Mouse (Mus musculus) liver, embryonic 14.5 days (tissue): ENCODE data around the gene Ubr2. TPM values are rescaled to one million over a fixed set of nuclear protein-coding genes. Genes with fewer than 3 reads are reported as not detected.
A peak's percentile ranks its signal among the peaks of the same experiment; 100 is the strongest.

Experiments
- ATAC-seq: fragments of 200-750 bp; cut with Nextera tagmentation; 2 replicates; pipeline ENCODE4 v1.8.0; 2017; ENCODE audit warnings: moderate number of reproducible peaks, mild to moderate bottlenecking, moderate library complexity; ENCODE audit not compliant: insufficient read depth
- DNase-seq, 3 experiments: peaks; one replicate each; pipeline ENCODE4 v3.0.0-alpha.2; 2012 to 2013; ENCODE audit warnings: low read depth in 3 of 3, low spot score in 3 of 3
- H3K27ac ChIP-seq: fragments of 300-500 bp; sonication (generic); 2 replicates; pipeline ENCODE4 v1.5.1; 2014; ENCODE audit warnings: moderate library complexity, mild to moderate bottlenecking, control low read depth, inconsistent platforms
- H3K27me3 ChIP-seq: fragments of 300-500 bp; sonication (generic); 2 replicates; pipeline ENCODE4 v1.6.1; 2014; ENCODE audit warnings: mild to moderate bottlenecking, low read length, moderate library complexity; ENCODE audit not compliant: control insufficient read depth, insufficient read depth
- H3K36me3 ChIP-seq: fragments of 300-500 bp; sonication (generic); replicated peaks from 2 replicates; pipeline ENCODE4 v1.6.1; 2014; ENCODE audit warnings: low read depth; ENCODE audit not compliant: control insufficient read depth, insufficient read depth
- H3K4me1 ChIP-seq, 2 experiments: fragments of 200-500 bp in 1 of 2; fragments of 300-500 bp in 1 of 2; sonication (generic) in 1 of 2; replicated peaks; 2 replicates each; pipeline ENCODE4 v1.6.1; 2012 to 2014; ENCODE audit warnings: antibody characterized with exemption in 1 of 2, inconsistent platforms in 1 of 2, low read length in 1 of 2; ENCODE audit not compliant: control insufficient read depth in 2 of 2, insufficient read depth in 2 of 2
- H3K4me2 ChIP-seq: fragments of 300-500 bp; sonication (generic); 2 replicates; pipeline ENCODE4 v1.6.1; 2014; ENCODE audit warnings: low read depth, mild to moderate bottlenecking, control low read depth, moderate library complexity
- H3K4me3 ChIP-seq, 2 experiments: fragments of 200-500 bp in 1 of 2; fragments of 300-500 bp in 1 of 2; sonication (generic) in 1 of 2; 2 replicates each; pipeline ENCODE4 v1.5.1; 2012 to 2014; ENCODE audit warnings: low read depth in 2 of 2, low read length in 2 of 2, mild to moderate bottlenecking in 2 of 2, control low read depth in 1 of 2, inconsistent platforms in 1 of 2, moderate library complexity in 1 of 2; ENCODE audit not compliant: insufficient read depth in 1 of 2
- H3K9ac ChIP-seq: fragments of 300-500 bp; sonication (generic); replicated peaks from 2 replicates; pipeline ENCODE4 v1.6.1; 2014; ENCODE audit warnings: mild to moderate bottlenecking, control low read depth, moderate library complexity
- H3K9me3 ChIP-seq: fragments of 300-500 bp; sonication (generic); 2 replicates; pipeline ENCODE4 v1.6.1; 2016; ENCODE audit warnings: low read length, mixed read lengths; ENCODE audit not compliant: control insufficient read depth
- CTCF ChIP-seq: IDR thresholded peaks from 2 replicates; pipeline ENCODE4 v1.5.1; 2016; ENCODE audit warnings: antibody characterized with exemption, low read depth, control low read depth
- EP300 ChIP-seq: IDR thresholded peaks from 2 replicates; pipeline ENCODE4 v1.6.1; 2016; ENCODE audit warnings: antibody characterized with exemption, low read depth
- WGBS: fragments of 180-500 bp; shearing (Covaris S2); extraction: QIAGEN DNeasy Blood & Tissue Kit; methylation state at CpG from one replicate; pipeline ENCODE4 v1.1.7; 2014; ENCODE audit not compliant: insufficient replicate concordance; 5-methylcytosine and 5-hydroxymethylcytosine counted together
- polyA plus RNA-seq, 2 experiments: library from polyadenylated mRNA; depleted of rRNA in 1 of 2; stranded (reverse) in 1 of 2; unstranded in 1 of 2; fragments of >200 nt; fragmentation: Nextera tagmentation in 1 of 2; extraction: Ambion mirVana in 1 of 2; gene quantifications; 2 replicates each; pipeline versions ENCODE4 v1.2.1 to v1.2.3; 2012 to 2014

Ubr2 gene
- polyA plus RNA-seq, 2 experiments, result 7.3 to 9.7 TPM

- Histone ChIP-seq H3K27ac (peak overlapping the region; percentile 55), H3K9me3 (no peaks in the 10 kb centered on the region), H3K36me3 (no peaks in the 10 kb centered on the region), H3K4me3 (peak overlapping the region in 1 of 2 experiments; percentile 2; a peak in 2 of 4 replicates), H3K9ac (peak overlapping the region; percentile 49), H3K27me3 (no peaks in the 10 kb centered on the region), H3K4me1 (peaks cover 18 to 38% of the 10 kb centered on the region in 2 experiments), H3K4me2 (peak overlapping the region; percentile 68)
- ATAC-seq (peak; percentile 42), DNase-seq (peak in 1 of 3 experiments; percentile 38)
- WGBS, result 13% methylated on average over 17 of the region's 17 CpGs
- no peak for TF ChIP-seq CTCF
- TF ChIP-seq EP300, result peak; percentile 45; the same call in 1 of the 2 replicates
Measured at GRCm38 (mm10) chr17:46885910-46886643, 124.3 kb downstream of the Ubr2 start.

- Histone ChIP-seq H3K9ac (peak overlapping the region; percentile 49), H3K4me3 (no peak overlapping the region; a peak in 1 of 4 replicates), H3K27me3 (no peaks in the 10 kb centered on the region), H3K9me3 (no peaks in the 10 kb centered on the region), H3K4me2 (peak overlapping the region; percentile 68), H3K27ac (peak overlapping the region; percentile 30), H3K4me1 (peaks cover 18 to 38% of the 10 kb centered on the region in 2 experiments), H3K36me3 (no peaks in the 10 kb centered on the region)
- WGBS, result 36% methylated on average over 11 of the region's 11 CpGs
- TF ChIP-seq EP300, result no peak
- TF ChIP-seq CTCF, result no peak
- ATAC-seq, result no peak
- DNase-seq, result no peak
Measured at GRCm38 (mm10) chr17:46885218-46885909, 125.0 kb downstream of the Ubr2 start.

GRCm38 (mm10) chr17:46884766-46885165 lies 125.6 kb downstream of the Ubr2 start:
- no peak for ATAC-seq
- H3K36me3 ChIP-seq, result no peaks in the 10 kb centered on the region
- WGBS, result 68% methylated on average over 6 of the region's 6 CpGs
- no peak overlapping the region for H3K9ac ChIP-seq
- DNase-seq, result no peak
- no peaks in the 10 kb centered on the region for H3K9me3 ChIP-seq
- H3K27ac ChIP-seq, result no peak overlapping the region
- H3K4me2 ChIP-seq, result no peak overlapping the region
- no peak overlapping the region for H3K4me3 ChIP-seq
- H3K4me1 ChIP-seq, result peaks cover 22 to 42% of the 10 kb centered on the region in 2 experiments
- TF ChIP-seq EP300 (no peak), CTCF (no peak)
- no peaks in the 10 kb centered on the region for H3K27me3 ChIP-seq

- Histone ChIP-seq H3K27me3 (no peaks in the 10 kb centered on the region), H3K4me2 (no peak overlapping the region), H3K36me3 (no peaks in the 10 kb centered on the region), H3K27ac (no peak overlapping the region), H3K4me1 (peaks cover 18 to 38% of the 10 kb centered on the region in 2 experiments), H3K4me3 (no peak overlapping the region), H3K9ac (no peak overlapping the region), H3K9me3 (no peaks in the 10 kb centered on the region)
- no peak for ATAC-seq
- 80% methylated on average over 9 of the region's 9 CpGs for WGBS
- no peak for TF ChIP-seq CTCF
- no peak for TF ChIP-seq EP300
- DNase-seq, result no peak
Measured at GRCm38 (mm10) chr17:46883107-46883506, 127.2 kb downstream of the Ubr2 start.

- no peaks in the 10 kb centered on the region for H3K36me3 ChIP-seq
- H3K9ac ChIP-seq, result no peak overlapping the region
- 80% methylated on average over 6 of the region's 6 CpGs for WGBS
- H3K27ac ChIP-seq, result no peak overlapping the region
- DNase-seq (no peak), ATAC-seq (no peak)
- H3K4me2 ChIP-seq, result no peak overlapping the region
- no peaks in the 10 kb centered on the region for H3K9me3 ChIP-seq
- peaks cover 18 to 38% of the 10 kb centered on the region in 2 experiments for H3K4me1 ChIP-seq
- no peak overlapping the region for H3K4me3 ChIP-seq
- TF ChIP-seq EP300 (no peak), CTCF (no peak)
- H3K27me3 ChIP-seq, result no peaks in the 10 kb centered on the region
Measured at GRCm38 (mm10) chr17:46881728-46882127, 128.6 kb downstream of the Ubr2 start.
